Mouse (Mus musculus) embryo, embryonic 10 days (tissue): ENCODE measurements around the gene Erf.

ENCODE experiments used
- DNase-seq: peaks from one replicate; pipeline ENCODE4 v3.0.0-alpha.2; 2015; ENCODE audit warnings: low spot score

Erf gene

DNA sequence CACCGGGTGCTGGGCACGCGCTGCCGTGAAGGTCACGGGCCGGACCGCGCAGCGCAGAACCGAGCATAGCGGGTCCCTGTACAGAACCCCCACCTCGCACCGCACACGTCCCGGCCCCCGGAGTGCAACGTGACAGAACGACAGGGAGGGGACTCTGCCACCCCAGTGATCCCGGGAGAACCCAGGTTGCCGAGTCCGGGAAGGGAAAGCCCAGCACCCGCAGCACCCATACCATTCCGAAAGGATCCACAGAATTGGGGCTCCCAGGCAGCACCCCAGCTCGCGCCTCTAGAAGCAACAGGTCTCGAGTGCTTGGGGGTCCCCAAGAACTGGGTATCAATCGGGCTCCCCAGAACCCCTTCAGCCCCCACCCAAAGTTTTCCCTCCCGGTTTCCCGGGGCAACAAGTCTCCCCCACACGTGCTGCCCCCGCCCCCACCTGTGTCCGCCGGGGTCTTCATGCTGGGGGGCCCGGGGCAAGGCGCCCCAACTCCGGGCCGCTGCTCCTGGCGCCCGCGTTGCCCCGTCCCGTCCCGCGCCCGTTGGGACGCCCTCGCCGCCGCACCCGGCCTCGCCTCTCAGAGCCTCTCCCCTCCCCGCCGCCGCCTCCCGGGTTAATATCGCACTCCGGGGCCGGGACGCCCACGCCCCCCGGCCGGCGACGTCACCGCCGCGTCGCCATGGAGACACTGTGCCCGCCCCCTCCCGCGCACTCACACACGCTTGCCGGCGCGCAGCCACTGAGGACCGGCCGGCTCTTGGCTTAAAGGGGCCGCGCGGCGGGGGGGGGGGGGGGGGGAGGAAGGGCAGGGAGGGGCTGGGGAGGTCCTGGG lies at the start of gene Erf:
TSS of gene Erf (minus strand) at position 621 of the 832 bp plus-strand sequence.
- peak; percentile 95 for DNase-seq

DNA sequence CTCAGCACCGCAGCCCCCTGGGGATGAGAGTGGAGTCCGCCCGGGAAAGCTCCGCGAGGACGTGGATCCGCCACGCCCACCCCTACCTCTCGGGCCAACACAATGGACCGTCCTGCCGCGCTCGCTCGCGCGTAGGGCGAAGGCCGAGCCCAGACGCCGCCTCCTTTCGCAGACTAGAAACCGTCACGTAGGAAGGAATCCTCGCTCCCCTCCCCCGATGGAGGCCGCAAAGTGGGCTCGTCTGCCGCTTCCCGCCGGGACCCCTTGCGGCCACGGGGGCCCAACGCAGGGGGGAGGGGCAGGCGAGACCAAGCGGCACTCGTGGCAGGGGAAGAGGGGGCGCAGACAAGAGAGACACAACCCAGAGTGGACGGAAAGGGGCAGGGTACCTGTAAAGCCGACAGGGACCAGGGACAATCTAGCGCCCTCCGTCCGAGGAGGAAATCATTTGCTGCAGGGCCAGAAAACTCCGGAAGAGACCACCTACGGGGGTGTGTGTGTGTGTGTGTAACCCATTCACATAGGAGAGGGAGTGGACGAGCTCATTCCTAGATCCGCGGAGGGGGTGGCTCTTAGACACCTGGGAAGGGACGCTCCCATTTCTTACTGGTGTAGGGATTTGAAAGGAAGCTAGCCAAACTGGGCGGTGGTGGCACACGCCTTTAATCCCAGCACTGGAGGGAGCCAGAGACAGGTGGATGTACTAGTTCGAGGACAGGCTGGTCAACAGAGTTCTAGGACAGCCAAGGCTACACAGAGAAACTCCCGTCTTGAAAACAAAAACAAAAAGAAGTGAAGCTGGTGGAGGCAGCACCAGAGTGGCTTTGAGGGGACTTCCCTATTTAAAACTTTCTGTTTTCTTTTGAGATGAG lies 47.1 kb upstream of the Erf start, which contains the start of gene Pafah1b3:
TSS of gene Pafah1b3 (minus strand) at position 533 of the 872 bp plus-strand sequence.
- peak; percentile 96 for DNase-seq

DNA sequence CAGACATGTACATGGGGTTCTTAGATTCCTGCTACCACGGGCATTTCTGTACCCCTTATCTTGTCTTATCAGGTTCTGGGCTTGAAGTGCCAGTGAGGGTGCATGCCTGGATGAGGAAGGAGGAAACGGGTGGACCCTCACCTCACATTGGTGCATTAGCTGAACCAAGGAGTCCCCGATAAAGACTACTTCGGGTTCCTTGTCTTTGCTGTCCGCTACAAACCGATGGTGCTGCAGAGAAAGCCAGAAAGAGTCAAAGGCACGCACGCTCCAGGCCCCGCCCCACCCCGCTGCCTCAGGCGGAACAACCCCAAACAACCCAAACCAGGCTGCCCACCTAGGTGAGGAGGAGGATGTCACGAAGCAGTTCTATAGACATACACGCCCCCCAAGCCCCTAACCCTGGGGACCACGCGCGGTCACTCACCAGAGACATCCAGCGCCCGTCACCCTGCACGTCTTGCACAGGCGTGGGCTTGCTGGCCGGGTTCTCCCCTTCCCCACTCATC lies 46.4 kb upstream of the Erf start:
- peak; percentile 58 for DNase-seq

DNA sequence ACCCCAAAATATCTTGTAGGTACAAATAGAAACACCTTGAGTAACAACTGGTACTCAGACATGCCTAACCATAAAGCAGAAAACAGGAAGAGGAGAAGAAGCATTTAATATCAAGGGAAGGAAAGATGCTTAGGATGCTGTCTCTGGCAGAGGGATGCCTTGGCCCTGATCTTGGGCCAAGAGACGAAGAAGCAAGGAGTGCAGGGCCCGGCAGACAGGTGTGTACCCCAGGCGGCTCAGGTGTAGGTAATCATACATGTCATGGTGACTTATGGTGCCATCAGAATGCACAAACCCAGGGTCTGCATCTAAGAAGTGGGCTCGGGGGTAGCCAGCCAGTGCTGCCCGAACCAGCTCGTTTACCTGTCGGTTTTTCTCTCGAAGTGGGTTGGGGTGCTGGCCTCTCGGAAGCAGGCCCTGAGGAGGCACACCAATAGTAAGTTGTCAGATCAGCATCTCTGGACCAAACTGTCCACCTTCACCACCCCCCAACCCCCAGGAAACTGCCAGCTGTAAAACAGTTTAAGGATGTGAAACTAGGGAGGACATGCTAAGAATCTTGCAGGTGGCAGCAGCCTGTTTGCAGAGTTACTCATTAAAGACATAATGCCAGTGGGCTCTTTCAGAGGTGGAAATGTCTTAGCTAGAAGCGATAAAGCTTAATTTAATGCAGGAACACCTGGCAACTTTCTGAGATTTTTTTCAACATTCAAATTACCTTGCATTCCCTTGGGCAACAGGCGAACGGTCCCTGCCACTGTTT lies 44.6 kb upstream of the Erf start:
- no peak for DNase-seq

DNA sequence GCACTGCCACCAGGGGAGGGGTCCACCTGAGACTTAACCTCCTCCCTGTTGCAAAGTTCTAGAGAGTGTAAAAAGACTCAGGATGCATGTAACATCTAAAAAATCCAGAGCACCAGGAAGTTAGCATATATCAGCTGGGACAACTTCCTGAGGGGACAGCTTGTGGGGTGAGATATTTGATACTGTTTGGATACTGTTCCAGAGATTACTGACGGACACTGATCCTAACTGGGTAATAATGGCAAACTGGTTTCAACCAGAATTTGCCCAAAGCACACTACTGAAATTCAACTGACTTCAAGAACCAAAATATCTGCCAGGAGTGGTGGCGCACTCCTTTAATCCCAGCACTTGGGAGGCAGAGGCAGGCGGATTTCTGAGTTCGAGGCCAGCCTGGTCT lies 43.9 kb upstream of the Erf start:
- no peak for DNase-seq

DNA sequence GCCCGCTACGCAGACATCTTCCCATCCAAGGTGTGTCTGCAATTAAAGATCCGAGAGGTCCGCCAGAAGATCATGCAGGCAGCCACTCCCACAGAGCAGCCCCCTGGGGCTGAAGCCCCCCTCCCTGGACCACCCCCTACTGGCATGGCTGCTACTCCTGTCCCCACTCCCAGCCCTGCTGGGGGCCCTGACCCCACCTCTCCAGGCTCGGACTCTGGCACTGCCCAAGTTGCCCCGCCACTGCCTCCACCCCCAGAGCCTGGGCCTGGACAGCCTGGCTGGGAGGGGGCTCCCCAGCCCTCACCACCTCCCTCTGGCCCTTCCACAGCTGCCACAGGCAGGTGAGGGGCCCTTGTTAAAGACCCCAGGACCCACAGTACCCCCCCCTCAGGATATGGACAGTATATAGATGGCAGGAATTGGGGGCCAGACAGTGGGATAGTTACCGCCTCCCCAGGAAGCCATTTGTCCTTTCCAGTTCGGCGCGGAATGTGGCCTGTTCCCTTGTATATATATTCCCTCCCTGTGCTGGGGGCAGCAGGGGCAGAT lies 42.7 kb upstream of the Erf start:
- DNase-seq = no peak

DNA sequence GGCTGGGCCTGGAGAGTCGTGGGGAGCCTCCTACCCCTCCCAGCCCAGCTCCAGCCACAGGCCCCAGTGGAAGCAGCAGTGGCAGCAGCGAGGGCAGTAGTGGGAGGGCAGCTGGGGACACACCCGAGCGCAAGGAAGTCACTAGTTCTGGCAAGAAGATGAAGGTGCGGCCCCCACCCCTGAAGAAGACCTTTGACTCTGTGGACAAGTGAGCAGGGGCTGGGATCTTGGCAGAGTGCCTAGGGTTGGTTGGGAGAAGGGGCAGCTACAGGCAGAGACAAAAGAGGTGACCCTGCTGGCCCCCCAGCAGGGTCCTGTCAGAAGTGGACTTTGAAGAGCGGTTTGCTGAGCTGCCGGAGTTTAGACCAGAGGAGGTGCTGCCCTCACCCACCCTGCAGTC lies 41.5 kb upstream of the Erf start:
- DNase-seq = no peak

DNA sequence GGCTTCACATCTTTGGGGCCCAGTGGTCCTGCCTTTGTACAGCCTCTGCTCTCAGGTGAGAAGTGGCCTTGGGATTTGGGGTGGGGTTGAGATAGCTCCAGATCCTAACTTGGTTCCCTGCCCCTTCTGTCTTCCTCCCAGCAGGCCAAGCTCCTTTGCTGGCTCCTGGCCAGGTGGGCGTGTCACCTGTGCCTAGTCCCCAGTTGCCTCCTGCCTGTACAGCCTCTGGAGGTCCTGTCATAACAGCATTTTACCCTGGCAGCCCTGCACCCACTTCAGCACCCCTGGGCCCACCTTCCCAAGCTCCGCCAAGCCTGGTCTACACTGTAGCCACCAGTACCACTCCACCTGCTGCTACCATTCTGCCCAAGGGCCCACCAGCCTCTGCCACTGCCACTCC lies 40.4 kb upstream of the Erf start:
- DNase-seq = no peak

DNA sequence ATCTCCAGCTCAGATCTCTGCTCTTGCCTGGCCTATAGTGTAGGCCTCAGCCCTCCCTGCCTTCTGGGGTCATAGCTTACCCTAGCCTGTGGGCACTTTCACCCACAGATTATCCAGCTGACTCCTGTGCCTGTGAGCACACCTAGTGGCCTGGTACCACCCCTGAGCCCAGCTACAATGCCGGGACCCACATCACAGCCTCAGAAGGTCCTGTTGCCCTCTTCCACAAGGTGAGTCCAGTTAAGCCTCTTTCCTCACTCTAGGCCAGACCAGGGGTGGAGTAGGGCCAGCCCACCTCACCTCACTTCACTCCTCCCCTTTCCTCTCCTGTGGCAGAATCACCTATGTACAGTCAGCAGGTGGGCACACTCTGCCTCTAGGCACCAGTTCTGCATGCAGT lies 39.9 kb upstream of the Erf start:
- no peak for DNase-seq

DNA sequence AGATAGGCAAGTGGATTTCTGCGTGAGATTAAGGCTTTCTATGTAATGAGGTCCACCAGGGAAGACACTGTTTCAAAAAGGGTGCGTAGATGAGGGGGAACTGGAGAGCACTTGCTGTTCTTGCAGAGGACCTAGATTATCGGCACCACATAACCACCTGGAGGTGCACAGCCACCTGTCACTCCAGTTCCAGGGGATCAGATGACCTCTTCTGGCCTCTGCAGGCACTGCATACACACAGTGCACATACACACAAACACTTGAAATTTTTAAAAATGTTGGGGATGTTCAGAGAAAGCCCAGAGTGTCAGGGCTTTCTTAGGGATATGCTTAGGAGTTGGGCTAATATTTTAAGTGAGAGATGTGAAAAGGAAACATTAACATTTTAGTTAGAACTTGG lies 39.4 kb upstream of the Erf start:
- no peak for DNase-seq

DNA sequence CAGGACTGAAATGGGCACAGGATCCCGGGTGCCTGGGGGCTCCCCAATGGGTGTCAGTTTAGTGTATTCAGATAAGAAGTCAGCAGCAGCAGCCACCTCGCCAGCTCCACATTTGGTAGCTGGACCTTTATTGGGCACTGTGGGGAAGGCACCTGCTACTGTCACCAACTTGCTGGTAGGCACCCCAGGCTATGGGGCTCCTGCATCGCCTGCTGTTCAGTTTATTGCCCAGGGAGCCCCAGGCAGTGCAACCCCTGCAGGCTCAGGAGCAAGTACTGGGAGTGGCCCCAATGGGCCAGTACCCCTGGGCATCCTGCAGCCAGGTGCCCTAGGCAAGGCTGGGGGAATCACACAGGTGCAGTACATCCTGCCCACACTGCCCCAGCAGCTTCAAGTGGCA lies 38.2 kb upstream of the Erf start:
- no peak for DNase-seq

DNA sequence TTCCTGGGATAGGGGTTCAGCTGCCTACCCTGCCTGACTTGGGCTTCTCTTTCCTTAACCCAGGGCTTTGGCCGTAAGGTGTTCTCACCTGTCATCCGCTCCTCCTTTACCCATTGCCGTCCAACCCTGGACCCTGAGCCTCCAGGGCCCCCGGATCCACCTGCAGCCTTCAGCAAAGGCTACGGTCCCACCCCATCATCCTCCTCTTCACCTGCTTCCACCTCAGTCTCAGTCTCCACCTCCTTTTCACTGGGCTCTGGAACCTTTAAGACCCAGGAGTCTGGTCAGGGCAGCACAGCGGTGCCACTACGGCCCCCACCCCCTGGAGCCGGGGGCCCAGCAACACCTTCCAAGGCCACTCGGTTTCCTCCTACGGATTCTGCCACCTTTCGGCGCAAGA lies 37.5 kb upstream of the Erf start:
- DNase-seq = no peak

DNA sequence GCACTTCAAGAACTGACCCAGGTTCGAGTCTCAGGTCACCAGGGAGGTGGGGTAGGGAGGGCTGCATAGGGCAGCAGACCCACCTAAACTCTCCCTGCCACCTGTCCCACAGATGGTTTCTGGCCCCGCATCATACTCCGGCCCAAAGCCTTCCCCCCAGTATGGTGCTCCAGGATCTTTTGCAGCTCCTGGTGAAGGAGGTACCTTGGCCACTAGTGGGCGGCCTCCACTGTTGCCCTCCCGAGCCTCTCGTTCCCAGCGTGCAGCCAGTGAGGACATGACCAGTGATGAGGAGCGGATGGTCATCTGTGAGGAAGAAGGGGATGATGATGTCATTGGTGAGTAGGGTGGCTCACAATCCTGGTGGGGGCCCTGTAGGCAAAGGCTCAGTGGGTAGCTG lies 36.4 kb upstream of the Erf start:
- no peak for DNase-seq

DNA sequence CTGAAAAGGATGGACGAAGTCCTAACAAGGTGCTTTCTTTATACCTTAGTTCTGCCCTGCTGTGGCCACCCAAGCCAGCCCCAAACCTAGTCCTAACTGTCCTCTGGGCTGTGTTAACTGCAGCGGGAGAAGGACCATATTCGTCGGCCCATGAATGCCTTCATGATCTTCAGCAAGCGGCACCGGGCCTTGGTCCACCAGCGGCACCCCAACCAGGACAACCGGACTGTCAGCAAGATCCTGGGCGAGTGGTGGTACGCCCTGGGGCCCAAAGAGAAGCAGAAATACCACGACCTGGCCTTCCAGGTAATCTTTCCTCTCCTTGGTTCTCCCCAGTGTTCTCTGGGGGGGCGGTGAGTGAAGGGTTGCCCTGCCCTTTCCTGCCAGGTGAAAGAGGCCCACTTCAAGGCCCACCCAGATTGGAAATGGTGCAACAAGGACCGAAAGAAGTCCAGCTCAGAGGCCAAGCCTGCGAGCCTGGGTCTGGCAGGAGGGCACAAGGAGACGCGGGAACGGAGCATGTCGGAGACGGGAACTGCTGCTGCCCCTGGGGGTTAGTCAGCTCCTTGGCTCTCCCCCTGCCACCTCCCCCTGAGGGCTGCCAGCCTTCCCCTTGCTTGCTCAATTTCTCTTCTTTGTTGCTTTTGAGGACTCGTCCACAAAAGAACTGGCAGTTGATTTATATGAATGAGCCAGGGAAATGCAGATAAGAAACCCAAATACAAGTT lies 35.1 kb upstream of the Erf start:
- DNase-seq = no peak

DNA sequence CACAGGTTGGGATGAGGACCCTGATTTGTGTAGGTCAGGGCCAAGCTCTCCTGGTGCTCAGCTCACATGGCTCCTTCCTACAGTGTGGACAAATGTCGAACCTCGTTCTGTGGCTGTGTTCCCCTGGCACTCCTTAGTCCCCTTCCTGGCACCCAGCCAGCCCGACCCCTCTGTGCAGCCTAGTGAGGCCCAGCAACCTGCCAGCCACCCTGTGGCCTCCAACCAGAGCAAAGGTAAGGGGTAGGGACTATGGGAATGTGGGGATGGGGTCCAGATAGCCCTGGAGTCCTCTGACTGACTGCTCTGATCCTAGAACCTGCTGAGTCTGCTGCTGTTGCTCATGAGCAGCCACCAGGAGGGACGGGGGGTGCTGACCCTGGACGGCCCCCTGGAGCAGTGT lies 34.2 kb upstream of the Erf start:
- DNase-seq = no peak

DNA sequence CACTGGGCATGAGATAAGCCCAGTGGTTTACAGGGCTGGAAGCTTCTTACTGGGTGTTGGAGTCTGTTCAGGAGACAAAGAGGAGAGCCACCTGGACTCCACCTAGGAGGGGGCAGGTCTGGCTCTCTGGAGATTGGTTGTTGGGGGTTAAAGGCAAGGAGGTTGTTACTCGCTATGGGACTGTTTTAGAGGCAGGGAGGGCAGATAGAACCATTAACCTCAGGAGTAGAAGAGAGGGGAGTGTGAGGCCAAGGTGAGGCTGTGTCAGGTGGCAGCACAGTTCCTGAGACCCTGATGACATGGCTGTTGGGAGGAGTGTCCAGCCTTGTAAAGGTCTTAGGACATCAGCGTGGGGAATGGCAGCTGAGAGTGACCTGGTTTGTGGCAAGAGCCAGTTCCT lies 33.6 kb upstream of the Erf start:
- no peak for DNase-seq

DNA sequence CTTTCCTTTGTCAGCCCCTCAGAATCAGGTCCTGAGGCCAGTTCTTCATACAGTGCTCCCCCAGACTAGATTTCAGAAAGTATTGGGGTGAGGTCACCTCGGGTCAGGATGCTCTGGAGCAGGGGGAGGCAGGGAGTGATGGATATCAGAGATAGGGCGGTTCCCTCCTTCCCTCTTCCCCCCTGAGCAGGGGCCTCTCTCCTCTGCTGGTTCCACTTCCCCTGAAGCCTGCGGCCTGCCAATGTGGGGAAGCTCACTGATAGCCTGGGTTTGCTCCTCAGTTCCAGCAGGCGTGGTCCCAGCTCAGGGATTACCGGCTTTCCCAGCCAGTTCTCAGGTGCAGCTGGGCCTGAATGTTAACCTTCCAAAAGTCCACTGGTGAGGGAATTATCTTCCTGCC lies 33.1 kb upstream of the Erf start:
- DNase-seq = no peak

DNA sequence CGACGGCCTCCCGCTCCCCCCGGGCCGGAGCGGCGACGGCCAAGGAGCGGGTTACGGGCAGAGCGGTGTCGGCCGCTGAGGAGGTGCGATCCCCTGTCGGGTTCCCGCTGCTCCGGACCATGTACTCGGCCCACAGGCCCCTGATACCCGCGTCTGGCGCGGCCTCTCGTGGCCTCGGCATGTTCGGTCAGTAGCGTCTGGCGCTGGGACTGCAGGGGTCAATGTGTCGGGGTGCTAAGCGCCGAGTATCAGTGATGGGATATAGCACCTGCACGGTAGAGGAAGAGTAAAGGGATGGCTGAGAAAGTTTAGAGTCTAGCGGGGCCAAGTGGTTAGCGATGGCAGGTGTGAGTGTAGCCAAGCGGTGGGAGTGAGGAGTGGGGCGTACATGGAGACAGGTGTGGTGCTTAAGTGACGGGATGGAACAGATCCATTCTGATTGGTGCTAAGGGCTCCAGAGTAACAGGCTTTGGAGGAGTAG lies 32.2 kb upstream of the Erf start:
- peak; percentile 67 for DNase-seq

DNA sequence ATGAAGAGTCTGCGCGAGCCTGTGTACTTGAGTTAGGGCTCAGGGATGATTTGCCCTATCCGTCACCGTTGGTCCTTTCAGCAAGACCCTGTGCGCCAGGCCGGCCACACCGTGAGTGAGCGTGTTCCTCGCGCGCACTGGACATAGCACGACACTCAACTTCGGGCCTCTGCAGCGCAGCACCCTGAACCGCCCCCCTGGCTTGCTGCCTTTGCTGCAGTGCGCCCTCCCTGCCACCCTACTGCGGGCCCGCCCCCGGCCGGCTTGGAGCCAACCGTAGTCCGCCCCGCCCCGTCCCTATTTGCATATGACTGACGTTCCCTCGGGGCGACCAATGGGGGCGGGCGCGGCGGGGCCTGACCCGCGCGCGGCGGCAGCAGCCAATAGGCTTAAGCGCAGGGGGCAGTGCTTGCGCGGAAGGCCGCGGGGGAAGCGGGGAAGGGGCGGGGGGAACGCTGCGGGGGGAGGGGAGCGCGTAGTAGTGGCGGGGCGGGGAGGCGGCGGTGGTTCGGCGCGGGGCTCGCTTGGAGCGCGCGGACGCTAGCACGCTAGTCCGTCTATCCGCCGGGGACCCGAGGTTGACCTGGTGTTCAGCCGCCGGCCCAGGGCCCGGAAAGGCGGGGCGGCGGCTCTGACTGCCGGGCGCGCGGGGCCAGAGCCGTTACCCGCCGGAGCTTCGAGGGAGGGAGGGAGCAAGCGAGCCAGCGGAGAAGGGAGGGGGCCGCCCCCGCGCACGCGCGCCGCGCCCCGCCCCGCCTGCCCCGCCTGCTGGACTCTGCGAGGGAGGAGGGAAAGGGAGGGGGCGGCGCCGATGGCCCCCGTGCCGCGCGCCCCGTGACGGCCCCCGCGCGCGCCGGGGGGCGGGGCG lies 31.4 kb upstream of the Erf start:
- peak; percentile 94 for DNase-seq

DNA sequence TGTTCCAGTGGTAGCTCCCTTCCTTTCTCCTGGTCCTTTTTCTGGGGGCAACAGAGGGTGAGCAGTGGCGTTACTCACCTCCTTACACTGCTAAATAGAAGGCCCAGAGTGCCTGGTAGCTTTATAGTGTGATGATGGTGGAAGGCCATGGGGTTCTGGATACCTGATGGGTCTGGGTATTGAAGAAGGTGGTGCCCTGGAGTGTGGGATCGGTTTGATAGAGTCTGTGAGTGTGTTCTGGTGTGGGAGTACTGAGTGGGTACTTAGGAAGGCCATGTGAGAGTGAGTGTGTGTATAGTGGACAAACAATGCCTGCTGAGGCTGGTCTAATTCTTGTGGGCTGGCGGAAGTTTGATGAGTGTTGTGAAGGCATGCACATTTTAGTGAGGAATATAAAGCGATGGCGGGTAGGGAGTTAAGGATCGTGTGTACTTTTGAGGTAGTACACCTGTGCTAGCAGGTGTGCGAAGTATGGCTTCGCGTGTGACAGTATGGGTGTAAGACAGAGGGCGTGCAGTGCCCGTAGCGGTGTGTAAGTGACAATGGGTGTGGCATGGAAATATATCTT lies 30.7 kb upstream of the Erf start:
- DNase-seq = peak; percentile 21
